Mouse (Mus musculus) liver, embryonic 11.5 days (tissue): ENCODE measurements at regions not wholly inside any gene's neighbourhood (a gene's known extent, or its start where the extent isn't known, plus 50 kb on each side); places are given as distances from the start of the nearest gene placed in this dataset.

ENCODE experiments used
- ATAC-seq: fragments of 200-750 bp; cut with Nextera tagmentation; replicated peaks from 2 replicates; pipeline ENCODE4 v1.8.0; 2017; ENCODE audit warnings: moderate number of reproducible peaks, mild to moderate bottlenecking, moderate TSS enrichment, moderate library complexity; ENCODE audit not compliant: low FRiP score
- DNase-seq: peaks from one replicate; pipeline ENCODE4 v3.0.0-alpha.2; 2017; ENCODE audit warnings: low spot score
- H3K27ac ChIP-seq: fragments of 300-500 bp; sonication (generic); 2 replicates; pipeline ENCODE4 v1.5.1; 2014; ENCODE audit warnings: mild to moderate bottlenecking, low read depth, low read length, control low read depth
- H3K27me3 ChIP-seq: fragments of 300-500 bp; sonication (generic); replicated peaks from 2 replicates; pipeline ENCODE4 v1.6.1; 2014; ENCODE audit warnings: low read length, mixed read lengths; ENCODE audit not compliant: control insufficient read depth, insufficient read depth
- H3K36me3 ChIP-seq: fragments of 300-500 bp; sonication (generic); 2 replicates; pipeline ENCODE4 v1.6.1; 2014; ENCODE audit warnings: mild to moderate bottlenecking, low read length, moderate library complexity, mixed read lengths; ENCODE audit not compliant: control insufficient read depth, insufficient read depth
- H3K4me1 ChIP-seq: fragments of 300-500 bp; sonication (generic); replicated peaks from 2 replicates; pipeline ENCODE4 v1.6.1; 2014; ENCODE audit warnings: low read length, mixed read lengths; ENCODE audit not compliant: control insufficient read depth, insufficient read depth
- H3K4me2 ChIP-seq: fragments of 300-500 bp; sonication (generic); 2 replicates; pipeline ENCODE4 v1.6.1; 2014; ENCODE audit warnings: mild to moderate bottlenecking, control low read depth, moderate library complexity
- H3K4me3 ChIP-seq: fragments of 300-500 bp; sonication (generic); 2 replicates; pipeline ENCODE4 v1.5.1; 2014; ENCODE audit warnings: low read depth, low read length, control low read depth
- H3K9ac ChIP-seq: fragments of 300-500 bp; sonication (generic); 2 replicates; pipeline ENCODE4 v1.6.1; 2014; ENCODE audit warnings: low read depth, low read length, control low read depth
- H3K9me3 ChIP-seq: fragments of 300-500 bp; sonication (generic); 2 replicates; pipeline ENCODE4 v1.6.1; 2016; ENCODE audit warnings: low read length, inconsistent platforms, mixed read lengths; ENCODE audit not compliant: control insufficient read depth
- WGBS: fragments of 180-500 bp; shearing (Covaris S2); extraction: QIAGEN DNeasy Blood & Tissue Kit; methylation state at CpG from one replicate; pipeline ENCODE4 v1.1.7; 2014; 5-methylcytosine and 5-hydroxymethylcytosine counted together

- Histone ChIP-seq H3K9me3 (no peaks in the 10 kb centered on the region), H3K4me3 (no peak overlapping the region), H3K4me2 (no peak overlapping the region), H3K27me3 (no peaks in the 10 kb centered on the region), H3K27ac (no peak overlapping the region), H3K9ac (no peak overlapping the region), H3K36me3 (no peaks in the 10 kb centered on the region), H3K4me1 (no peaks in the 10 kb centered on the region)
- whole genome bisulfite sequencing, result 80% methylated on average over 3 of the region's 3 CpGs
- DNase-seq, result no peak
- no peak for ATAC-seq
These were observed 198.4 kb downstream of the Foxo1 start for GRCm38 (mm10) chr3:52466571-52466970.

GRCm38 (mm10) chr3:52463911-52464310, 195.8 kb downstream of the Foxo1 start:
- no peaks in the 10 kb centered on the region for H3K27me3 ChIP-seq
- ATAC-seq (no peak), DNase-seq (no peak)
- H3K36me3 ChIP-seq, result no peaks in the 10 kb centered on the region
- no peak overlapping the region for H3K4me3 ChIP-seq
- 64% methylated on average over 7 of the region's 7 CpGs for WGBS
- H3K9me3 ChIP-seq, result no peaks in the 10 kb centered on the region
- H3K4me2 ChIP-seq, result no peak overlapping the region
- H3K4me1 ChIP-seq, result no peaks in the 10 kb centered on the region
- H3K27ac ChIP-seq, result no peak overlapping the region
- no peak overlapping the region for H3K9ac ChIP-seq

DNA sequence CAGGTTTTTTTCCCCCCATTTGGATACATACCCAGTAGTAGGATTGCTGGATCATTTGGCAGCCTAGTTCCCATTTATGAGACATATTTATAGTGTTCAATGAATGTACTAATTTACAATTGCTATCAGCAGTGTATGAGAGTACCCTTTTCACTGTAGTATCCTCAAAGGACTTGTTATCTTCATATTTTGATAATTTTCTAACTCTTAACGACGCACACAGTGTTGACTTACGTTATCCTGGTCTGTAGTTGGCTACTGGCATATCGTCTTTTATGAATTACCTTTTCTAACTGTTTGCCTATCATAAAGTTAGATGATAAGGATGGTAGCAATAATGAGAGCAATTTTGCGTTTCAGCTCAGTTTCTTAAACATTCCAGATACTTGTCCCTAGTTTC, 186.8 kb downstream of the Foxo1 start:
- no peaks in the 10 kb centered on the region for H3K9me3 ChIP-seq
- ATAC-seq (no peak), DNase-seq (no peak)
- no peak overlapping the region for H3K27ac ChIP-seq
- no peaks in the 10 kb centered on the region for H3K27me3 ChIP-seq
- H3K9ac ChIP-seq, result no peak overlapping the region
- H3K36me3 ChIP-seq, result no peaks in the 10 kb centered on the region
- no peak overlapping the region for H3K4me3 ChIP-seq
- WGBS, result 75% methylated on average over 5 of the region's 5 CpGs
- H3K4me1 ChIP-seq, result no peaks in the 10 kb centered on the region
- H3K4me2 ChIP-seq, result no peak overlapping the region

DNA sequence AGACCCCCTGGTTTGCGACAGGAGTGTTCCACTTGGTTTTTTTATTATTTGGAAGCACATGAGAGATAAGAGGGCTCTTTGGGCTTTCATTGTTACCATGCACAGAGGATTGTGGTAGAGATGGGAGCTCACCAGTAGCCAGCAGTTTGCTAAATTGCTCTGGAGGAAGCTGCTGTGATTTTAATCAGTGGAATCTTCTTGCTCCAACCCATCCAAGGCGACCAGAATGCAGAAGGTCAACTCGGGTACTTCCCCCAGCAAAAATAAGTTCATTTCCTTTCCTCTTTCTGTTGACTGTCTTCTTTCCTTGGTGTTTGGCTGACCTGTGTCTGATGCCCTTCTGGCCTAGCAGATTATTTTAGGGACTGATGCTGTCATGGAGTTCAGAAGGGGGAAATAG, 184.9 kb downstream of the Foxo1 start:
- DNase-seq (no peak), ATAC-seq (no peak)
- no peaks in the 10 kb centered on the region for H3K4me1 ChIP-seq
- no peak overlapping the region for H3K4me3 ChIP-seq
- H3K27me3 ChIP-seq, result no peaks in the 10 kb centered on the region
- 52% methylated on average over 3 of the region's 3 CpGs for WGBS
- no peak overlapping the region for H3K9ac ChIP-seq
- no peaks in the 10 kb centered on the region for H3K36me3 ChIP-seq
- H3K27ac ChIP-seq, result no peak overlapping the region
- H3K4me2 ChIP-seq, result no peak overlapping the region
- H3K9me3 ChIP-seq, result no peaks in the 10 kb centered on the region

DNA sequence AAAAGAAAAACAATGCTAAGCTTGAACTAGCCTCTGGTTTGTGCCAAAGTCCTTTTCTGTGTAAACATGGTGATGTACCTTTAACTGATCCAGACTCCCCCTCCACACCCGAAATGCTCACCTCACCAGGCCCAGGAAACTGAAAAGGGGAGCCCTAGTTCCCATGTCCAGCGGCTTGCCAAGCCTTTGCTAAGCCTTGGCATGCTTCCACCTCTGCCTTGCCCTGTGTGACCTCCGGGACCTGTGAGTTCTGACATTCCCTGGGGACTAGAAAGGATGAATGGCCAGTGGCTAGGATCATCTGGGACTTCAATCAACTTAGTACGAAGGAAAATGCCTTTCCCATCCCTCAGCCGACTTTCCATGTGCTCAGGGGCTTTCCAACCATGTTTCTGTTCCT, 184.2 kb downstream of the Foxo1 start:
- DNase-seq (no peak), ATAC-seq (no peak)
- Histone ChIP-seq H3K9ac (no peak overlapping the region), H3K4me2 (no peak overlapping the region), H3K36me3 (no peaks in the 10 kb centered on the region), H3K27me3 (no peaks in the 10 kb centered on the region), H3K9me3 (no peaks in the 10 kb centered on the region), H3K27ac (no peak overlapping the region), H3K4me3 (no peak overlapping the region), H3K4me1 (no peaks in the 10 kb centered on the region)
- WGBS, result 56% methylated on average over 5 of the region's 5 CpGs

- Histone ChIP-seq H3K27ac (no peak overlapping the region), H3K4me1 (no peaks in the 10 kb centered on the region), H3K36me3 (no peaks in the 10 kb centered on the region), H3K9me3 (no peaks in the 10 kb centered on the region), H3K4me2 (no peak overlapping the region), H3K4me3 (no peak overlapping the region), H3K9ac (no peak overlapping the region), H3K27me3 (no peaks in the 10 kb centered on the region)
- ATAC-seq, result no peak
- 39% methylated on average over 1 of the region's 1 CpGs for WGBS
- DNase-seq, result no peak
These were observed 178.9 kb downstream of the Foxo1 start for GRCm38 (mm10) chr3:52446991-52447390.

DNA sequence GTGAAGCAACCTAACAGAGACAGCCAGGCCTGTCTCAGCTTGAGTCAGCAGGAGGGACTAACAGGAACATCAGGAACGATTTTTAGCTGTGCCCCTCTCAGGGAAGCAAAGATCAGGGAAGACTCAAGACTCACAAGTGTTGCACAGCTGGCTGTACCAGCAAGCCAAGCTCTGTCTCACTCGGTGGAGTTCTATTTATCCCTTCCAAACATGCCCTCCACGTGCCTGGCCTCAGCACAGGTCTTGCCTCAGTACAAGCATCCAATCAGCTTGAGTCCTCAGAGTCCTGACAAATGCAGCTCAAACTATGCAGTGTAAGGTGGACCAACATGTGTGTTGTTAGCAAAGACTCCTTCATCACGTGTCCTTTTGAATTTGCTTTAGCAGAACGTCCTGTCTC, 178.4 kb downstream of the Foxo1 start:
- Histone ChIP-seq H3K36me3 (no peaks in the 10 kb centered on the region), H3K4me2 (no peak overlapping the region), H3K27ac (no peak overlapping the region), H3K9ac (no peak overlapping the region), H3K4me1 (no peaks in the 10 kb centered on the region), H3K9me3 (no peaks in the 10 kb centered on the region), H3K4me3 (no peak overlapping the region), H3K27me3 (no peaks in the 10 kb centered on the region)
- DNase-seq, result no peak
- ATAC-seq, result no peak
- WGBS, result 64% methylated on average over 5 of the region's 5 CpGs

GRCm38 (mm10) chr3:52444420-52445119, 176.4 kb downstream of the Foxo1 start:
- no peak overlapping the region for H3K9ac ChIP-seq
- WGBS, result 77% methylated on average over 8 of the region's 8 CpGs
- H3K27me3 ChIP-seq, result no peaks in the 10 kb centered on the region
- no peak overlapping the region for H3K4me3 ChIP-seq
- H3K27ac ChIP-seq, result no peak overlapping the region
- no peaks in the 10 kb centered on the region for H3K4me1 ChIP-seq
- DNase-seq (no peak), ATAC-seq (no peak)
- H3K36me3 ChIP-seq, result no peaks in the 10 kb centered on the region
- H3K4me2 ChIP-seq, result no peak overlapping the region
- no peaks in the 10 kb centered on the region for H3K9me3 ChIP-seq

- Histone ChIP-seq H3K4me1 (no peaks in the 10 kb centered on the region), H3K27me3 (no peaks in the 10 kb centered on the region), H3K4me2 (no peak overlapping the region), H3K9me3 (no peaks in the 10 kb centered on the region), H3K9ac (no peak overlapping the region), H3K36me3 (no peaks in the 10 kb centered on the region), H3K4me3 (no peak overlapping the region), H3K27ac (no peak overlapping the region)
- DNase-seq (no peak), ATAC-seq (no peak)
- WGBS, result 40% methylated on average over 3 of the region's 3 CpGs
These were observed 175.7 kb downstream of the Foxo1 start for GRCm38 (mm10) chr3:52443856-52444255.
